ENCODE assay signal across 18 mouse cellular contexts in the genomic region with DNA sequence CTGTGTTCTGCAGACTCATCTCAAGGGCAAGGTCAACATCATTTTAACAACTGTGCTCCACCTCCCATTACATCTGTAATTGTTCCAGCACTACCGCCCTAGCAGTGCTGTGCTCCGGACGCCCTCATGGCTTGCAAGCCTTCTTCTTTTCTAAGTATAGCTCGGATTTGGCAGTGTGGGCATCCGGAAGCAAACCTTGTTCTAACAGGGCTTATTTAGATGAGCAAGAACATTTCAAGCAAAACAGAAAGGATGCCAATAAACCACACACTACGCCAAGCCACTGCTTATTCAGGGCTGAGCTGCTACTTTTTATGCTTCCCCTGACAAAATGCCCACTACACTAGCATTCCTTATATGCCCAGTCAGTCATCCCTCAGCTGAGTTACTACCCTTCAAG.
DNase-seq lines count a peak whose midpoint lies in the region; ATAC-seq and TF ChIP-seq lines count a peak whose summit lies in the region.
"Had no signal": no experiment of that assay in that cellular context is flagged by ENCODE, and none has a peak within 500 bp of the region (broad histone marks: within the 10 kb centered on the region; RNA-seq: fewer than 3 reads in every experiment).

No protein-coding gene starts in this region.

- 86% methylated on average over 6 of the region's 6 CpGs for WGBS in stomach, postnatal 0 days
- WGBS in midbrain, embryonic 10.5 days, result 89% methylated on average over 6 of the region's 6 CpGs
- 91% methylated on average over 6 of the region's 6 CpGs for WGBS in thymus, adult 2 months

- no peak overlapping the region for H3K9ac ChIP-seq in stomach, postnatal 0 days (ENCODE audit: low read length)
- H3K9ac ChIP-seq: forebrain, embryonic 15.5 days; lung, embryonic 15.5 days had no signal

- no peaks in the 10 kb centered on the region for H3K9me3 ChIP-seq in stomach, postnatal 0 days (ENCODE audit: control insufficient read depth, low read length)
- 0 out of 2 replicates have a peak, but pooled peaks cover 8% of the 10 kb centered on the region for H3K9me3 ChIP-seq in midbrain, embryonic 10.5 days (replicated peaks)
- H3K9me3 ChIP-seq: lung, embryonic 15.5 days had no signal

- no peaks in the 10 kb centered on the region for H3K36me3 ChIP-seq in stomach, postnatal 0 days (ENCODE audit: control insufficient read depth, insufficient read depth, low read length)
- H3K36me3 ChIP-seq in midbrain, embryonic 10.5 days, result no peaks in the 10 kb centered on the region
- H3K36me3 ChIP-seq in thymus, adult 2 months (ENCODE audit: control insufficient read depth, insufficient read depth, low read length), result no peaks in the 10 kb centered on the region
- H3K36me3 ChIP-seq: forebrain, embryonic 15.5 days; lung, embryonic 15.5 days had no signal

- intact Hi-C loops in left cerebral cortex, postnatal 14 days (cut with DNase I), result loop anchor here (10.0 kb wide), 1 partner anchor 131 kb away; no protein-coding TSS in a partner anchor

- TF ChIP-seq CTCF in stomach, postnatal 0 days (IDR thresholded peaks at IDR 0.05; ENCODE audit: low read depth), result no peak
- no peak for TF ChIP-seq CTCF in thymus, adult 2 months (IDR thresholded peaks at IDR 0.05; ENCODE audit: borderline replicate concordance, control insufficient read depth, extremely low read depth, insufficient read depth, low read length, poor library complexity)

- no peaks in the 10 kb centered on the region for H3K27me3 ChIP-seq in stomach, postnatal 0 days (ENCODE audit: control insufficient read depth, insufficient read depth, low read length)
- no peaks in the 10 kb centered on the region for H3K27me3 ChIP-seq in midbrain, embryonic 10.5 days (ENCODE audit: low read depth, poor library complexity, severe bottlenecking)
- no peaks in the 10 kb centered on the region for H3K27me3 ChIP-seq in thymus, adult 2 months (ENCODE audit: control insufficient read depth, insufficient read depth, low read length)
- H3K27me3 ChIP-seq: CH12.LX; forebrain, embryonic 15.5 days; lung, embryonic 15.5 days had no signal

- TF ChIP-seq POLR2A in thymus, adult 2 months (IDR thresholded peaks at IDR 0.05; ENCODE audit: control insufficient read depth, extremely low read depth, insufficient read depth, low read length, poor library complexity), result no peak

- no peak overlapping the region for H3K4me2 ChIP-seq in stomach, postnatal 0 days (replicated peaks; ENCODE audit: low read depth)
- H3K4me2 ChIP-seq: forebrain, embryonic 15.5 days; heart, embryonic 11.5 days; lung, embryonic 15.5 days had no signal

- no peak for ATAC-seq in stomach, postnatal 0 days (ENCODE audit: low FRiP score, low TSS enrichment)
- ATAC-seq: forebrain, embryonic 15.5 days; midbrain, embryonic 16.5 days had no signal

- H3K4me3 ChIP-seq in stomach, postnatal 0 days (ENCODE audit: low read depth, low read length), result no peak overlapping the region
- H3K4me3 ChIP-seq in midbrain, embryonic 10.5 days, result no peak overlapping the region
- no peak overlapping the region for H3K4me3 ChIP-seq in thymus, adult 2 months (ENCODE audit: control insufficient read depth, insufficient read depth, low read length)
- H3K4me3 ChIP-seq: forebrain, embryonic 15.5 days; lung, embryonic 15.5 days had no signal

- peak; percentile 36 for DNase-seq in cerebellum, adult 11 months
- no peak for DNase-seq in cerebellum, postnatal 10 days
- peak; percentile 78 for DNase-seq in right cerebral cortex, adult 18-20 months
- no peak for DNase-seq in right cerebral cortex, postnatal 4 days
- peak; percentile 45 to 69 for DNase-seq in left cerebral cortex, postnatal 14 days (ENCODE audit: low spot score in 2 of 2)
- DNase-seq in stomach, postnatal 0 days (ENCODE audit: low spot score), result no peak
- DNase-seq in midbrain, embryonic 10.5 days (ENCODE audit: low spot score), result no peak
- no peak for DNase-seq in thymus, adult 2 months
- DNase-seq: adrenal gland, postnatal 25 days; gastrocnemius, postnatal 36 days; kidney, adult 9 months; liver; thymus, postnatal 36 days had no signal

- no peak overlapping the region for H3K27ac ChIP-seq in stomach, postnatal 0 days (replicated peaks)
- H3K27ac ChIP-seq in midbrain, embryonic 10.5 days (replicated peaks), result no peak overlapping the region
- no peak overlapping the region for H3K27ac ChIP-seq in thymus, adult 2 months (ENCODE audit: control insufficient read depth, insufficient read depth, low read length)
- H3K27ac ChIP-seq: forebrain, embryonic 15.5 days; lung, embryonic 15.5 days had no signal

- no peaks in the 10 kb centered on the region for H3K4me1 ChIP-seq in stomach, postnatal 0 days (replicated peaks; ENCODE audit: control insufficient read depth, insufficient read depth)
- 0 out of 2 replicates have a peak, but pooled peaks cover 3% of the 10 kb centered on the region for H3K4me1 ChIP-seq in midbrain, embryonic 10.5 days
- H3K4me1 ChIP-seq in thymus, adult 2 months (replicated peaks; ENCODE audit: control insufficient read depth, insufficient read depth, low read length), result no peaks in the 10 kb centered on the region
- H3K4me1 ChIP-seq: forebrain, embryonic 15.5 days; lung, embryonic 15.5 days had no signal

- TF ChIP-seq EP300 in stomach, postnatal 0 days (optimal IDR thresholded peaks at IDR 0.05), result no peak

Comparison
In these comparisons a context has a peak if more than half of its experiments do, and no peak if none do; other contexts are left out.
1. DNase-seq: peak in cerebellum, adult 11 months (single experiment), right cerebral cortex, adult 18-20 months (single experiment) and left cerebral cortex, postnatal 14 days (2 of 2); none in cerebellum, postnatal 10 days (0 of 2), right cerebral cortex, postnatal 4 days (single experiment), stomach, postnatal 0 days (single experiment), midbrain, embryonic 10.5 days (single experiment) and thymus, adult 2 months (single experiment).